Comparison of ENCODE assay signal across 8 mouse cellular contexts in the genomic region with DNA sequence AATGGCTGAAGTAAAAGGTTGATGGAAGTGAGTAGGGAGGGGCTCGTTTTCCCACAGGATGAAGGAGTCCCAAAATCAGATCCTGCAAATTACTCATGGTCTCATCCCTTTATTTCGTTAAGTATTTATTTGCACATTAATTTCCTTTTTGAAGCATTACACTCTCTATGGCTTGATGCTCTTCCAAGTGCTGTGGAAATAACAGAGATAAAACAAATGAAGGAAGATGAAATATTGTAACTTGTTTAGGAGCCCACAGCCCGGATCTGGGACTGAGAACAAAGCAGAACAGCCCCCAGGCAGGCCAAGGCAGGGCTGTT.
DNase-seq lines count a peak whose midpoint lies in the region; ATAC-seq and TF ChIP-seq lines count a peak whose summit lies in the region.
"Not testable (repeated sequence)": the region's sequence is repeated elsewhere in the genome, so short reads cannot be mapped to it uniquely, and the experiment has no call there.

No protein-coding gene starts in this region.

- TF ChIP-seq CTCF in C2C12 (IDR thresholded peaks at IDR 0.05; ENCODE audit: control insufficient read depth, insufficient read depth, insufficient read length); brain, embryonic 14.5 days (IDR thresholded peaks at IDR 0.05; ENCODE audit: borderline replicate concordance, extremely low read depth, insufficient read depth, insufficient read length); intestine, postnatal 0 days (IDR thresholded peaks at IDR 0.05; ENCODE audit: low read depth): not testable (repeated sequence)

- peak overlapping the region; percentile 25 for H3K4me3 ChIP-seq in C2C12 (ENCODE audit: insufficient read depth, poor library complexity, severe bottlenecking)
- peak overlapping the region in 1 of 2 experiments; percentile 50; a peak in 2 of 4 replicates for H3K4me3 ChIP-seq in heart, embryonic 14.5 days (ENCODE audit: control insufficient read depth in 1 of 2, insufficient read depth in 1 of 2, low read depth in 1 of 2, low read length in 2 of 2)
- peak overlapping the region; percentile 49 for H3K4me3 ChIP-seq in intestine, postnatal 0 days (ENCODE audit: low read depth, low read length)
- peak overlapping the region; percentile 63 for H3K4me3 ChIP-seq in liver, embryonic 12.5 days
- H3K4me3 ChIP-seq in midbrain, embryonic 14.5 days (replicated peaks; ENCODE audit: low read depth, low read length): not testable (repeated sequence)

- H3K9me3 ChIP-seq in heart, embryonic 14.5 days (ENCODE audit: control insufficient read depth, low read length); intestine, postnatal 0 days (ENCODE audit: control insufficient read depth); liver, embryonic 12.5 days (replicated peaks); midbrain, embryonic 14.5 days (ENCODE audit: control insufficient read depth, low read length): not testable (repeated sequence)

- H3K9ac ChIP-seq in heart, embryonic 14.5 days (ENCODE audit: low read length); intestine, postnatal 0 days (ENCODE audit: low read depth, low read length); liver, embryonic 12.5 days; midbrain, embryonic 14.5 days (replicated peaks; ENCODE audit: low read length): not testable (repeated sequence)

- H3K79me3 ChIP-seq in C2C12 (ENCODE audit: low read depth): not testable (repeated sequence)

- not testable (repeated sequence) for H3ac ChIP-seq in C2C12 (ENCODE audit: control insufficient read depth, insufficient read length, low read depth)

- not testable (repeated sequence) for H3K4me1 ChIP-seq in heart, embryonic 14.5 days (ENCODE audit: control insufficient read depth in 2 of 2, insufficient read depth in 2 of 2, low read length in 2 of 2); intestine, postnatal 0 days (replicated peaks; ENCODE audit: control insufficient read depth, insufficient read depth, low read length); liver, embryonic 12.5 days; midbrain, embryonic 14.5 days (ENCODE audit: control insufficient read depth, insufficient read depth, low read length)

- H3K36me3 ChIP-seq in C2C12 (ENCODE audit: control insufficient read depth, insufficient read depth); heart, embryonic 14.5 days (ENCODE audit: control insufficient read depth, insufficient read depth, low read length); intestine, postnatal 0 days (ENCODE audit: control insufficient read depth, insufficient read depth); liver, embryonic 12.5 days; midbrain, embryonic 14.5 days (ENCODE audit: control insufficient read depth, insufficient read depth, low read length): not testable (repeated sequence)

- peak overlapping the region; percentile 9; the same call in 1 of the 2 replicates for H3K4me2 ChIP-seq in heart, embryonic 14.5 days (ENCODE audit: low read length)
- 0 out of 2 replicates have a peak overlapping the region, but pooled peaks have one; percentile 17 for H3K4me2 ChIP-seq in intestine, postnatal 0 days (replicated peaks; ENCODE audit: low read depth)
- H3K4me2 ChIP-seq in liver, embryonic 12.5 days: peak overlapping the region; percentile 55
- not testable (repeated sequence) for H3K4me2 ChIP-seq in midbrain, embryonic 14.5 days (ENCODE audit: low read length)

- DNase-seq in brain, embryonic 14.5 days (ENCODE audit: low read depth): peak; percentile 54
- peak; percentile 1 for DNase-seq in fat pad, adult 2 months (ENCODE audit: extremely low read depth, low read depth, low spot score)
- peak; percentile 32 for DNase-seq in midbrain, embryonic 14.5 days
- peak; percentile 9 for DNase-seq in skeletal muscle tissue, adult 2 months (ENCODE audit: low read depth, low spot score)

- H3K79me2 ChIP-seq in C2C12 (ENCODE audit: control insufficient read depth, insufficient read depth): not testable (repeated sequence)

- not testable (repeated sequence) for H3K27ac ChIP-seq in heart, embryonic 14.5 days (replicated peaks in 1 of 2; ENCODE audit: control insufficient read depth in 1 of 2, insufficient read depth in 1 of 2, low read depth in 2 of 2, low read length in 2 of 2); intestine, postnatal 0 days (ENCODE audit: low read depth, low read length); liver, embryonic 12.5 days; midbrain, embryonic 14.5 days (replicated peaks; ENCODE audit: low read depth, low read length)

- WGBS in heart, embryonic 14.5 days: 35% methylated on average over 3 of the region's 3 CpGs
- WGBS in intestine, postnatal 0 days: 21% methylated on average over 3 of the region's 3 CpGs
- 15% methylated on average over 3 of the region's 3 CpGs for WGBS in liver, embryonic 12.5 days (ENCODE audit: insufficient replicate concordance)
- 37% methylated on average over 3 of the region's 3 CpGs for WGBS in midbrain, embryonic 14.5 days

- TF ChIP-seq POLR2A in brain, embryonic 14.5 days (IDR thresholded peaks at IDR 0.05; ENCODE audit: borderline replicate concordance, extremely low read depth, insufficient read depth, insufficient read length, poor library complexity, severe bottlenecking): not testable (repeated sequence)

- not testable (repeated sequence) for ATAC-seq in heart, embryonic 14.5 days (ENCODE audit: insufficient number of reproducible peaks, insufficient read depth, low FRiP score, low read depth); intestine, postnatal 0 days; liver, embryonic 12.5 days; midbrain, embryonic 14.5 days (ENCODE audit: low FRiP score, low TSS enrichment)

- not testable (repeated sequence) for H3K27me3 ChIP-seq in C2C12 (ENCODE audit: control insufficient read depth, insufficient read depth, insufficient read length); heart, embryonic 14.5 days (ENCODE audit: control insufficient read depth, insufficient read depth, low read length); intestine, postnatal 0 days (replicated peaks; ENCODE audit: control insufficient read depth, insufficient read depth, low read length); liver, embryonic 12.5 days (replicated peaks); midbrain, embryonic 14.5 days (ENCODE audit: control insufficient read depth, insufficient read depth, low read length)

Comparison
In these comparisons a context has a peak if more than half of its experiments do, and no peak if none do; other contexts are left out.
1. DNase-seq: peak in every context shown above with its lines; median percentile 54 in brain, embryonic 14.5 days; 32 in midbrain, embryonic 14.5 days; 9 in skeletal muscle tissue, adult 2 months; 1 in fat pad, adult 2 months.